Mouse (Mus musculus) hindbrain, embryonic 13.5 days (tissue): ENCODE measurements around the gene 4930578G10Rik. TPM values are rescaled to one million over a fixed set of nuclear protein-coding genes. Genes with fewer than 3 reads are reported as not detected.
"Not testable (repeated sequence)": the region's sequence is repeated elsewhere in the genome, so short reads cannot be mapped to it uniquely, and the experiment has no call there.

Experiments
- ATAC-seq: fragments of 200-750 bp; cut with Nextera tagmentation; 2 replicates; pipeline ENCODE4 v1.8.0; 2017; ENCODE audit warnings: moderate TSS enrichment; ENCODE audit not compliant: low FRiP score
- H3K27ac ChIP-seq: fragments of 300-500 bp; sonication (generic); 2 replicates; pipeline ENCODE4 v1.5.1; 2015; ENCODE audit warnings: inconsistent platforms, mild to moderate bottlenecking, moderate library complexity
- H3K27me3 ChIP-seq: fragments of 300-500 bp; sonication (generic); 2 replicates; pipeline ENCODE4 v1.6.1; 2015; ENCODE audit warnings: mild to moderate bottlenecking, inconsistent platforms
- H3K36me3 ChIP-seq: fragments of 300-500 bp; sonication (generic); 2 replicates; pipeline ENCODE4 v1.6.1; 2015; ENCODE audit warnings: mild to moderate bottlenecking, inconsistent platforms
- H3K4me1 ChIP-seq: fragments of 300-500 bp; sonication (generic); replicated peaks from 2 replicates; pipeline ENCODE4 v1.6.1; 2015; ENCODE audit warnings: inconsistent platforms
- H3K4me2 ChIP-seq: fragments of 300-500 bp; sonication (generic); 2 replicates; pipeline ENCODE4 v1.6.1; 2015; ENCODE audit warnings: inconsistent platforms, mild to moderate bottlenecking, moderate library complexity
- H3K4me3 ChIP-seq: fragments of 300-500 bp; sonication (generic); 2 replicates; pipeline ENCODE4 v1.5.1; 2015; ENCODE audit warnings: mild to moderate bottlenecking, inconsistent platforms
- H3K9ac ChIP-seq: fragments of 300-500 bp; sonication (generic); 2 replicates; pipeline ENCODE4 v1.6.1; 2015; ENCODE audit warnings: mild to moderate bottlenecking, inconsistent platforms
- H3K9me3 ChIP-seq: fragments of 300-500 bp; sonication (generic); 2 replicates; pipeline ENCODE4 v1.6.1; 2016; ENCODE audit warnings: inconsistent platforms
- WGBS: fragments of 180-500 bp; shearing (Covaris S2); methylation state at CpG from one replicate; pipeline ENCODE4 v1.1.7; 2015; 5-methylcytosine and 5-hydroxymethylcytosine counted together
- polyA plus RNA-seq: library from polyadenylated mRNA; unstranded; fragments of >200 nt; fragmentation: Nextera tagmentation; extraction: Ambion mirVana; gene quantifications from 2 replicates; pipeline ENCODE4 v1.2.1, GENCODE M21; 2015

The 4930578G10Rik gene
- polyA plus RNA-seq = 0.23 and 0.71 TPM in 2 replicates

- not testable (repeated sequence) for H3K4me3 ChIP-seq, H3K4me2 ChIP-seq, H3K4me1 ChIP-seq, H3K27ac ChIP-seq, H3K9me3 ChIP-seq, H3K36me3 ChIP-seq, ATAC-seq, H3K9ac ChIP-seq, H3K27me3 ChIP-seq
- no CpG with 5 or more reads among the region's 13 CpGs for WGBS
These were observed at the start of gene 4930578G10Rik for GRCm38 (mm10) chr4:42735245-42735644. Gene 4930578G10Rik, plus strand, starts transcription at chr4:42735545.

GRCm38 (mm10) chr4:42756477-42756876 is 21.1 kb downstream of the 4930578G10Rik start, which contains the start of gene Ccl19:
Gene Ccl19, minus strand, starts transcription at chr4:42756577.
- H3K27me3 ChIP-seq = not testable (repeated sequence)

GRCm38 (mm10) chr4:42773893-42774292 is 38.5 kb downstream of the 4930578G10Rik start, which contains the start of gene Ccl21a:
Gene Ccl21a, minus strand, starts transcription at chr4:42773993.
- WGBS = no CpG with 5 or more reads among the region's 5 CpGs
- not testable (repeated sequence) for H3K27me3 ChIP-seq, ATAC-seq, H3K4me1 ChIP-seq, H3K9me3 ChIP-seq, H3K36me3 ChIP-seq, H3K4me3 ChIP-seq, H3K9ac ChIP-seq, H3K4me2 ChIP-seq, H3K27ac ChIP-seq

More at GRCm38 (mm10) chr4:42756477-42756876, 21.1 kb downstream of the 4930578G10Rik start, which contains the start of gene Ccl19:
- no CpG with 5 or more reads among the region's 6 CpGs for WGBS
- not testable (repeated sequence) for ATAC-seq, H3K9ac ChIP-seq, H3K36me3 ChIP-seq, H3K4me2 ChIP-seq, H3K27ac ChIP-seq, H3K4me1 ChIP-seq, H3K4me3 ChIP-seq, H3K9me3 ChIP-seq

- H3K4me2 ChIP-seq, H3K9me3 ChIP-seq, H3K36me3 ChIP-seq, H3K4me3 ChIP-seq, H3K9ac ChIP-seq, H3K27me3 ChIP-seq, H3K27ac ChIP-seq, ATAC-seq, H3K4me1 ChIP-seq: not testable (repeated sequence)
- WGBS = 89% methylated on average over 1 of the region's 1 CpGs
These were observed 118.4 kb downstream of the 4930578G10Rik start, which contains the start of gene Fam205a1 for GRCm38 (mm10) chr4:42853788-42854187. Gene Fam205a1, minus strand, starts transcription at chr4:42853888.

- not testable (repeated sequence) for H3K4me2 ChIP-seq, H3K27me3 ChIP-seq, ATAC-seq, H3K4me3 ChIP-seq, H3K9ac ChIP-seq, H3K27ac ChIP-seq, H3K4me1 ChIP-seq, H3K36me3 ChIP-seq, H3K9me3 ChIP-seq
- WGBS = 84% methylated on average over 1 of the region's 1 CpGs
These were observed 121.3 kb downstream of the 4930578G10Rik start, which contains the start of gene Gm12394 for GRCm38 (mm10) chr4:42856671-42857070. Gene Gm12394, minus strand, starts transcription at chr4:42856771.

- H3K4me3 ChIP-seq, H3K9me3 ChIP-seq, H3K4me2 ChIP-seq, H3K36me3 ChIP-seq, ATAC-seq, H3K4me1 ChIP-seq, H3K27me3 ChIP-seq, H3K27ac ChIP-seq, H3K9ac ChIP-seq: not testable (repeated sequence)
- 86% methylated on average over 9 of the region's 9 CpGs for WGBS
These were observed 125.1 kb downstream of the 4930578G10Rik start for GRCm38 (mm10) chr4:42860483-42860882.

- not testable (repeated sequence) for H3K4me1 ChIP-seq, ATAC-seq, H3K4me2 ChIP-seq, H3K4me3 ChIP-seq, H3K9ac ChIP-seq, H3K9me3 ChIP-seq, H3K27ac ChIP-seq, H3K36me3 ChIP-seq, H3K27me3 ChIP-seq
- WGBS = 79% methylated on average over 5 of the region's 5 CpGs
These were observed 128.1 kb downstream of the 4930578G10Rik start for GRCm38 (mm10) chr4:42863487-42863886.

GRCm38 (mm10) chr4:42867390-42867789 is 132.0 kb downstream of the 4930578G10Rik start:
- WGBS = 75% methylated on average over 3 of the region's 3 CpGs
- Histone ChIP-seq H3K4me2 (no peak overlapping the region), H3K36me3 (no peaks in the 10 kb centered on the region), H3K9ac (no peak overlapping the region), H3K4me1 (no peaks in the 10 kb centered on the region), H3K27me3 (no peaks in the 10 kb centered on the region), H3K27ac (no peak overlapping the region), H3K4me3 (no peak overlapping the region), H3K9me3 (no peaks in the 10 kb centered on the region)
- no peak for ATAC-seq

GRCm38 (mm10) chr4:42868193-42868592 is 132.8 kb downstream of the 4930578G10Rik start:
- Histone ChIP-seq H3K36me3 (no peaks in the 10 kb centered on the region), H3K27me3 (no peaks in the 10 kb centered on the region), H3K4me2 (no peak overlapping the region), H3K9ac (no peak overlapping the region), H3K4me3 (no peak overlapping the region), H3K4me1 (no peaks in the 10 kb centered on the region), H3K27ac (no peak overlapping the region), H3K9me3 (no peaks in the 10 kb centered on the region)
- no peak for ATAC-seq
- WGBS = 90% methylated on average over 5 of the region's 5 CpGs

- no peak overlapping the region for H3K9ac ChIP-seq
- H3K36me3 ChIP-seq = no peaks in the 10 kb centered on the region
- no peak overlapping the region for H3K4me2 ChIP-seq
- no peaks in the 10 kb centered on the region for H3K27me3 ChIP-seq
- WGBS = 87% methylated on average over 5 of the region's 5 CpGs
- H3K9me3 ChIP-seq = no peaks in the 10 kb centered on the region
- no peaks in the 10 kb centered on the region for H3K4me1 ChIP-seq
- no peak for ATAC-seq
- H3K4me3 ChIP-seq = no peak overlapping the region
- H3K27ac ChIP-seq = no peak overlapping the region
These were observed 135.4 kb downstream of the 4930578G10Rik start for GRCm38 (mm10) chr4:42870748-42871147.

- no peaks in the 10 kb centered on the region for H3K36me3 ChIP-seq
- H3K27ac ChIP-seq = no peak overlapping the region
- 95% methylated on average over 7 of the region's 7 CpGs for WGBS
- H3K9ac ChIP-seq = no peak overlapping the region
- no peak overlapping the region for H3K4me3 ChIP-seq
- H3K4me1 ChIP-seq = no peaks in the 10 kb centered on the region
- no peak for ATAC-seq
- no peaks in the 10 kb centered on the region for H3K27me3 ChIP-seq
- H3K4me2 ChIP-seq = no peak overlapping the region
- no peaks in the 10 kb centered on the region for H3K9me3 ChIP-seq
These were observed 136.8 kb downstream of the 4930578G10Rik start for GRCm38 (mm10) chr4:42872151-42872550.

- Histone ChIP-seq H3K36me3 (no peaks in the 10 kb centered on the region), H3K9me3 (no peaks in the 10 kb centered on the region), H3K4me1 (no peaks in the 10 kb centered on the region), H3K4me3 (no peak overlapping the region), H3K4me2 (no peak overlapping the region), H3K27me3 (no peaks in the 10 kb centered on the region), H3K27ac (no peak overlapping the region), H3K9ac (no peak overlapping the region)
- 87% methylated on average over 16 of the region's 16 CpGs for WGBS
- no peak for ATAC-seq
These were observed 137.5 kb downstream of the 4930578G10Rik start for GRCm38 (mm10) chr4:42872746-42873435.

GRCm38 (mm10) chr4:42874134-42874533 is 138.8 kb downstream of the 4930578G10Rik start, which contains the start of gene Fam205c:
Gene Fam205c, minus strand, starts transcription at chr4:42874234.
- H3K9ac ChIP-seq = no peak within 1 kb of the TSS
- H3K4me2 ChIP-seq = no peak within 1 kb of the TSS
- no peak within 1 kb of the TSS; the same call in 1 of the 2 replicates for H3K27ac ChIP-seq
- no peaks in the 10 kb centered on the region for H3K27me3 ChIP-seq
- H3K36me3 ChIP-seq = no peaks in the 10 kb centered on the region
- no peak within 1 kb of the TSS for H3K4me3 ChIP-seq
- no peaks in the 10 kb centered on the region for H3K9me3 ChIP-seq
- 83% methylated on average over 7 of the region's 7 CpGs for WGBS
- H3K4me1 ChIP-seq = no peaks in the 10 kb centered on the region
- no peak for ATAC-seq
